Mouse (Mus musculus) kidney, postnatal 36 days (tissue): ENCODE measurements around the gene Aaed1.

ENCODE experiments used
- DNase-seq, 2 experiments: peaks; one replicate each; pipeline ENCODE4 v3.0.0; 2021 to 2022; ENCODE audit warnings: mixed read lengths in 2 of 2

Gene Aaed1

DNA sequence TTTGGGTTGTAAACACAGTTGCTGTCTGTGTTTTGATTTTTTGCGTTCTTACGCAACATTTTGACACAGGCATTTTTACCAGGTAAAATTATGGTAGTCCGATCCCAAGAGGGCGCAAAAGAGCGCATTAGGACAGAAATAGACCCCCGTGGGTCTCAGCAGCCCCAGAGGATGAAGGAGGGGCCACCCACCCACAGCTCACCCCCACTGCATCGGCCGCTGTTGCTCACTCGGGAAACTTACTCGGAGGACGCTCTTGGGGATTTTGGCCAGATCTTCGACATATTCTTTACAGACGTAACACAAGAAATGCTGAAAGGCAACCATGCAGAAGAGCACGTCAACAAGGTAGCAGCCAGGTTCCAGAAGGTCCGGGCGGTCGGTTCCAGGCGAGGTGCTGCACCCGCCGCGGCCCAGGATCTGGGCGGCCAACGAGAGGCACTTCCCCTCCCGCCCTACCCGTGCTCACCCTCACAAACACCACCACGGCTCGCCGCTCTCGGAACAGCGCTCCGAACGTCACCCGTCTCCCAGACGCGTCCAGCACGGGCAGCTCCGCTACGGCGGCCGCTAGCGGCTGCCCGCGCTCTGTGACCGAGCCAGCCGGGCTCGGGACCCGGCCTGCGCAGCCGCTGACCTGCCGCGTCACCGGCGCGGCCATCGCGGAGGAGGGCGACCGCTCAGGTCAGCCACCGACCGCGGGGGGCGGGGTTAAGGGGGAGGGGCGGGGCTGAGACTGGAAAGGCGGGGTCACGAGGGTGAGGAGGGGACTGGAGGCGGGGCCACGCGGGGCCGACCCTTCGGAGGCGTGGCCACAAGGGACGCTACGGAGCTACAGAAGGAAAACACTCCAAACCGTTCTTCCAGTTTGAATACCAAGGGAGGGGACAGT is at the start of gene Aaed1:
Gene Aaed1, minus strand, starts transcription at position 687 of the 892 bp plus-strand sequence.
- peak; percentile 94 to 96 for DNase-seq

DNA sequence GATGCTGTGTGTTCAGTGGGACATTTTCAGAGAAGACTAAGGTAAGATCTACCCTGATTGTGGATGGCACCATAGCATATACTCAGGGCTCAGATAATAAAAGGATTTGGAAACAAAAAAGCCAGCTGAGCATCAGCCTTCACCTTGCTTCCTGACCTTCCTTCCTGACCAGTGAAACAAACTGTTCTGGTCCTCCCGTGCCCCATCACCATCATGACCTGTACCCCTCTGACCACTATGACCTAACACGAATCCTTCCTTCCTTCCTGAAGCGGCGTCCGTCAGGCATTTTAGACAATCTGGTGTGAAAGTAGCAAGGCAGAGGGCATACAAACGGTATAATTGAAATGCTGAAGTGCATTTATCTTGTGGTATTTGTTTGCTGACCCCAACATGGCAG is 49.6 kb upstream of the Aaed1 start:
- DNase-seq: no peak

DNA sequence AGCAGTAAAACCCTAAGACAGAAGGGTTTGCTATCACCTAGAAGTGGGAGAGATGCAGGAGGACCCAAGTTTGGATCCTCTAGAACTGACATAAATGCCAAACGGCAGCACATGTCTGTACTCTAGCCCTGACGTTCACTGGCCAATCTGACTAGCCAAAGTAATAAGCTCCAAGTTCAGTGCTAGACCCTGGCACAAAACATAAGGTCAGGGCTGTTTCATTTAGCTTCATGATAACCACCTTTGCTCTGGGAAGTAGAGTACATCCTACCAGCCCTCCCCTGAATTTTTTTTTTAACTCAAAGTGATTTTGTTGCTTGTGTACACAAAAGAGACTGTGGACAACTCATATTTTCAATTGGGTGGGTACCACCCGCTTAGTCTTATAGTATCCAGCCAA is 48.5 kb upstream of the Aaed1 start:
- DNase-seq: no peak

GRCm38 (mm10) chr13:64359702-64360101 is 47.2 kb upstream of the Aaed1 start:
- no peak for DNase-seq

GRCm38 (mm10) chr13:64358476-64358875 is 46.0 kb upstream of the Aaed1 start:
- no peak for DNase-seq

DNA sequence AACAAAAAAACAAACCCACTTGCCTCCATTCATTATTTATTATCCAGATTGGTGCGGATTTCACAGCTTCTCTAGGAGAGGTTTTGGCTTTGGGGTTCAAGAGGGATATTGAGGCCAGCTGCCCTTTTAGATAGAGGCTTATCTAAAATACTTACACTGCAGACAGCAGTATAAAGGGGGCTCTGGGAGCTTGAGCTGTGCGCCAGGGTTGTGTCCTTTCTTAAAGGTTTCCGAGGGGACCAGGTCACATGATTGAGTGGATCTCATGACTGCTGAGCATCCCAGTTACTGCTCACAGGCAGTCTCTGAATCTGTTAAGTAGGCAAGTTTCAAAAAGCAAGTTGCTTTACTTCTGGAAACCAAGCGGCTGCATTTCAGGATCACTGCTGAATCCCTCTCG is 44.9 kb upstream of the Aaed1 start:
- DNase-seq: no peak

GRCm38 (mm10) chr13:64349474-64349873 is 37.0 kb upstream of the Aaed1 start:
- DNase-seq: no peak

GRCm38 (mm10) chr13:64344082-64344501 is 31.6 kb upstream of the Aaed1 start:
- DNase-seq: peak; percentile 61 to 64

DNA sequence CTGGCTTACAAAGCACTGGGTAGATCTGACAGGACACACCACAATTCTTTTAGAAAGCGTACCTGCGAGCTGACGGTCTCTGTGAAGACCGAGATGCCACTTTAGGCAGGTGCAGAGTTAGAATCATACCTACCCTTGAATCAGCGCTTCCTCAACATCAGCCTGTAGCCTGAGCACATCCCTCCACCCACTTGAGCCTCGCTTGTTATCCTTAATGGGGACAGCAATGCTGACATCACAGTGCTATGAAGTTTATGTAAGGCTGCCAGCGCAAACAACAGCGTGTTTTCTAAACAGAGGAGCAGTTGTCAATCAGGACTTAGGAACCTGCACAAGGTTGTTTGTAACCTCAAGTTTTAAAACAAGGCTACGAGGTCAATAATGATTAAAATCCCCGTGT is 31.1 kb upstream of the Aaed1 start:
- DNase-seq: peak; percentile 18 to 31

- no peak for DNase-seq
These were observed 23.1 kb upstream of the Aaed1 start for GRCm38 (mm10) chr13:64335546-64336132.

- no peak for DNase-seq
These were observed 20.6 kb upstream of the Aaed1 start for GRCm38 (mm10) chr13:64333102-64333501.

GRCm38 (mm10) chr13:64332321-64332720 is 19.8 kb upstream of the Aaed1 start:
- DNase-seq: no peak

GRCm38 (mm10) chr13:64322561-64323281 is 10.2 kb upstream of the Aaed1 start:
- DNase-seq: no peak

DNA sequence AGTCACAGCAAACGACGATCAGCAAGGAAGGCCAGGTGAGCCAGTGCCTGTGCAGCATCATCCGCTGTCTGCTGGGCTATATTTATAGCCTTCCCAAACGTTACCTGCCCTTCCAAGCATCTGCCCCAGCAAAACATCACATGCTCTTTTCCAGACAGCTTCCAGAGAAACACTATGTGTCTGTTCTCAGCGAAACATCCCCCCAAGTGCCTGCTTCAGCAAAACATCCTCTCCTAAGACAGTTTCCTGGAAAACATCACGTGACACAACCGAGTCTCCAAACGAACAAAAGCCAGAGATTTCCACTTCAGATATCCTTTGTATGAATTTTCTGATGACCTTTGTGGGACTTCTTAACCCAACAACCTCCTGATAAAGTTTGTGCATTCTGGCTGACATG is 7.8 kb upstream of the Aaed1 start:
- DNase-seq: peak; percentile 14 to 27

DNA sequence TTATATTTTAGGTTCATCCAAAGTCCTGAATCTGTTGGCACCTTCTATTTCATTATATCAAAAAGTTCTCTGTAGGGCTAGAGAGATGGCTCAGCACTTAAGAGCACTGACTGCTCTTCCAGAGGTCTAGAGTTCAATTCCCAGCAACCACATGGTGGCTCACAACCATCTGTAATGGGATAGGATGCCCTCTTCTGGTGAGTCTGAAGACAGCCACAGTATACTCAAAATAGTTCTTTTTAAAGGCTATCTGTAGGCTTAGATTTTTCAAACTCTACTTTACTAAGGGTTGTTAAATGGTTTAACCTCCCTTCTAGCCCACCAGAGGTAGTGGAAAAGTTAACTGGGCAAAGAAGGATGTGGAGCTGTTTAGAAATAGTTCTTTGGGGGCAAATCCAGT is 7.3 kb upstream of the Aaed1 start:
- DNase-seq: no peak

DNA sequence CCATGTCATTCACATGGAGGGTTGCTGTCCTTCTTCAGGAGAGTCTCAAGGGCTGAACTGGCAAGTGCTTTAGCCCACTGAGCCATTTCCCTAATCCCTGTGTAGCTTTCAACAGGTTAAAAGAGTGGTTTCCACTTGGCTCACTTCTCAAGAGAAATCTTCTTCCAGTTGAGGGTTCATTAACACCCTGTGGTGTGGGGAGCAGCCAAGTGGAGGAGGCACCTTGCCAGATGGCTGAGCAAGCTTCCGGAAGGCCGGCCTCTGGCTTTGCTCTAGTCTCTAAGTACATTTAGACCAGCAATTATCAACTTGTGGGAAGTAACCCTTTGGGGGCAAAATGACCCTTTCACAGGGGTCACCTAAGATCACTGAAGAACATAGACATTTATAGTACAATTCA is 5.8 kb upstream of the Aaed1 start:
- peak; percentile 77 to 85 for DNase-seq

DNA sequence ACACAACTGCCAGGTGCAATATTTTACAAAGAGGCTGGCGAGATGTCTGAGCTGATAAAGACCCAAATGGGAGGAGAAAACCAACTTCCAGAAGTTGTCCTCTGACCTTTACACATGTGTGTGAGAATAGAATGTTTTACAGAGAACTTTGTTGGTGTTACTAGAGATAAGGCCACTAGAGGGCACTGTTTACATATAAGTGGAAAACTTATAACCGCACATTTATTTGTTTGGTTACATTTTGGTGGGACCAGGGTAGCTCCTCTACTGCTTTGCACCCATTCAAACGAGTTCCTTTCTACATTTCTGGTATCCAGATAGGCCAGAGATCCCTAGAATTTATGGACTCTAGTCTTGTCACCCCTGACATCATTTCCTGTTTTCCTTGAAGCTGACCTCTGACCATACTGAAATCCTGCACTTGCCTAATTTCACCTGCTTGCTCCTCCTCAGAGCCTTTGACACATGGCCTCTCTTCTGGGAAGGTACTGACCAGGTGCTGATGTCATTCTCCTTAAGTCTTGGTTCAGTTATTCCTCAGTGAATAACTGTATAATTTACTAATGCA is 3.1 kb upstream of the Aaed1 start:
- DNase-seq: peak; percentile 14 to 62

- DNase-seq: no peak
These were observed 1.5 kb upstream of the Aaed1 start for GRCm38 (mm10) chr13:64314041-64314440.

DNA sequence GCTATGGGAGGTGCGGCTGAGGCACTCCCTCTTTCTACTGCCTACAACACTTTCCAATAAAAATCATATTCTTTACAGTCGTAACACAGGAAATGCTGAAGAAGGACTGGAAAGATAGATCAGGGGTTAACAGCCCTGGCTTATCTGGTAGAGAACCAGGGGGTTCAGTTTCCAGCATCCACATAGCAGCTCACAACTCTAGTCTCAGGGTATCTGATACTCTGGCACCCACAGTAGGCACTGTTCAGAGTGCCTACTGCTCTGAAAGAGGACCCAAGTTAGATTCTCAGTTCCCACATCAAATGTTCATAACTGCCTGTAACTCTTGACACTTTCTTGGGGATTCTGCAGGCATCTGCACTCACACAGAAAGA is 393 bp upstream of the Aaed1 start:
- no peak for DNase-seq

GRCm38 (mm10) chr13:64311266-64311665 is 1.2 kb downstream of the Aaed1 start:
- DNase-seq: no peak

DNA sequence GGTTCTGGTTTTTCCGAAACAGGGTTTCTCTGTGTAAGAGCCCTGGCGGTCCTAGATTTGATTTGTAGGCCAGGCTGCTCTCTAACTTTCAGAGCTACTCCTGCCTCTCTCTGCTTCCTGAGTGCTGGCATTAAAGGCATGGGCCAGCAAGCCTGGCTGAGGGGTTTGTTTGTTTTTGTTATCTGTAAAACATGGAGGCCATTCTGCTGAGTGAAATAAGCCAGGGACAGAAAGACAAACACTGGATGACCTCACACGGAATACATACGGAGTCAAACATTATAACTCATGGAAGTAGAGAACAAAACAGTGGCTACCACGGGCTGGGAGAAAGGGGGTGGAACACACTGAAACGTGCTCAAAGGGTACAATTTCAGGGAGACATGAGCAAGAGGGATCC is 1.9 kb downstream of the Aaed1 start:
- no peak for DNase-seq

DNA sequence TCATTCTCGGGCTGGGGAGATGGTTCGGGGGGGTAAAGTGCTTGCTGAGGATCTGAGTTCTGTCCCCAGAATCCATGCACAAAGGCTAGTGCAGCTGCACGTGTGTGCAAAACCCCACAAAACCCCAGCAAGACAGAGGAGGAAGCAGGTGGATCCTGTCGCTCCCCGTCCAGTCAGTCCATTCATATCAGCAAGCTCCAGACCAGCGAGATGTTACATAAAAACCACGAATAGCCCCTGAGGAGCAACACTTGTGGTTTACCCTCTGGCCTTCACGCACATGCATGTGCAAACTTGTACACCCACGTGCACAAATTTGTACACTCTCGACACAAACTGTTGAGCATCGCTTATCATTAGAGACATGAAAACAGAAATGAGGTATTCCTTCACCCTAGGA is 2.7 kb downstream of the Aaed1 start:
- no peak for DNase-seq

DNA sequence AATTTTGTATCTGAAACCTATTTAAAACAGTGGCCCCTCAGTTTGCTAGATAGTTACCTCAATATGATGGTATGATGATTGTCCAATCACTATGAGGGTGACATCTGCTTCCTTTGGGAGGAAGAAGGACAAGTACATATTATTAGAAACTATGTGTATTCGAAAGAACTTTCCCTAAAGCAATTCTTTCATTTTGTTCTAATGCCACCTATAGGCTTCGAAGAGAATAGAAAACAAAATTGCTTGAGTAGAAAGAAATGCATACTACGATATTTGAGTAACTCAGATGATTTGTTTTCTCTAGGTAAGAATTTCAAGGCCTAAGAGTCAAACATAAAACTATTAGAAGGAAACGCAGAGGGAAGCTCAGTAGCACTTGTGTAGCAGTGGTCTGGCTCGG is 3.5 kb downstream of the Aaed1 start:
- DNase-seq: no peak
